ENCODE assay signal across 8 mouse cellular contexts in the genomic region with DNA sequence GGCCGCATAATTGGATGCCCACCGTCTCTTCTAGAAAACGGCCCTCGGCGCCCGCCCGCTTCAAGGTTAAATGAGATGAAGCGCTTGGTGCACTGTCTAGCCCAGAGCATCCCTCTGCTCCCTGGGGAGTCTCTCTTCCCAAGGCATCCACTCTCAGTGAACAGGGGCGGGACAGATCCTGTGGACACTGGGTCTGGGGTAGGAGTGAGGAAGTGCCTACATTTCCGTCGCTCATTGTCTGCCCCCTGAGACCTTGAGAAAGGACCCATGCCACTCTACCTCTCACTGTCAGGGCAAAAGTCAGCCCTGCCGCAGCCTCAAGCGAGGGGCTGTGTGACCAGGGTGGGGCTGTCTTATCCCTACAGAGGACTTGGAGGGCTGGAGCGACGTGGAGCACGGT. TPM values are rescaled to one million over a fixed set of nuclear protein-coding genes. Genes with fewer than 3 reads are reported as not detected.
DNase-seq lines count a peak whose midpoint lies in the region; ATAC-seq and TF ChIP-seq lines count a peak whose summit lies in the region.
"Had no signal": no experiment of that assay in that cellular context is flagged by ENCODE, and none has a peak within 500 bp of the region (broad histone marks: within the 10 kb centered on the region; RNA-seq: fewer than 3 reads in every experiment).

No protein-coding gene starts in this region.

- no peak for TF ChIP-seq EP300 in lung, postnatal 0 days (IDR thresholded peaks at IDR 0.05)

- 0 out of 2 replicates have a peak, but pooled peaks cover under 1% of the 10 kb centered on the region for H3K4me1 ChIP-seq in lung, postnatal 0 days (ENCODE audit: insufficient read depth, low read depth, low read length)
- H3K4me1 ChIP-seq in forebrain, embryonic 16.5 days (replicated peaks; ENCODE audit: control insufficient read depth, insufficient read depth, low read length) = peaks cover 31% of the 10 kb centered on the region
- H3K4me1 ChIP-seq in limb, embryonic 12.5 days (replicated peaks) = peaks cover 37% of the 10 kb centered on the region
- peaks cover 9% of the 10 kb centered on the region; the same call in 1 of the 2 replicates for H3K4me1 ChIP-seq in stomach, embryonic 16.5 days (ENCODE audit: control insufficient read depth, insufficient read depth, low read length)

- no peak for DNase-seq in lung, postnatal 0 days (ENCODE audit: low spot score)
- no peak for DNase-seq in lung, postnatal 4 days
- DNase-seq in cerebellum, postnatal 25 days = no peak
- DNase-seq in gastrocnemius, postnatal 10 days = no peak

- no peak overlapping the region for H3K9ac ChIP-seq in lung, postnatal 0 days (replicated peaks; ENCODE audit: low read depth)
- no peak overlapping the region for H3K9ac ChIP-seq in forebrain, embryonic 16.5 days (replicated peaks; ENCODE audit: low read depth, low read length)
- 0 out of 2 replicates have a peak overlapping the region, but pooled peaks have one; percentile 23 for H3K9ac ChIP-seq in limb, embryonic 12.5 days (replicated peaks)
- no peak overlapping the region for H3K9ac ChIP-seq in stomach, embryonic 16.5 days (ENCODE audit: low read length)

- H3K36me3 ChIP-seq in lung, postnatal 0 days (ENCODE audit: insufficient read depth, low read length) = no peaks in the 10 kb centered on the region
- H3K36me3 ChIP-seq in forebrain, embryonic 16.5 days (ENCODE audit: control insufficient read depth, insufficient read depth) = no peaks in the 10 kb centered on the region
- no peaks in the 10 kb centered on the region for H3K36me3 ChIP-seq in limb, embryonic 12.5 days
- H3K36me3 ChIP-seq in stomach, embryonic 16.5 days (ENCODE audit: control insufficient read depth, insufficient read depth, low read length) = no peaks in the 10 kb centered on the region

- 2% methylated on average over 16 of the region's 16 CpGs for WGBS in lung, postnatal 0 days
- 3% methylated on average over 16 of the region's 16 CpGs for WGBS in forebrain, embryonic 16.5 days
- under 1% methylated on average over 16 of the region's 16 CpGs for WGBS in limb, embryonic 12.5 days
- WGBS in stomach, embryonic 16.5 days = 2% methylated on average over 16 of the region's 16 CpGs

- no peak for TF ChIP-seq CTCF in lung, postnatal 0 days (IDR thresholded peaks at IDR 0.05)

- 0 out of 2 replicates have a peak overlapping the region, but pooled peaks have one; percentile 16 for H3K4me3 ChIP-seq in lung, postnatal 0 days (ENCODE audit: low read depth, low read length)
- H3K4me3 ChIP-seq in forebrain, embryonic 16.5 days (replicated peaks; ENCODE audit: low read length) = peak overlapping the region; percentile 33
- H3K4me3 ChIP-seq in limb, embryonic 12.5 days (replicated peaks) = peak overlapping the region; percentile 35; the same call in 1 of the 2 replicates
- H3K4me3 ChIP-seq in stomach, embryonic 16.5 days (replicated peaks; ENCODE audit: low read length) = peak overlapping the region; percentile 30
- H3K4me3 ChIP-seq: myocyte had no signal

- peak overlapping the region; percentile 49; the same call in 1 of the 2 replicates for H3K4me2 ChIP-seq in lung, postnatal 0 days (replicated peaks; ENCODE audit: low read depth, low read length)
- H3K4me2 ChIP-seq in forebrain, embryonic 16.5 days (ENCODE audit: low read length) = peak overlapping the region; percentile 60
- peak overlapping the region; percentile 65 for H3K4me2 ChIP-seq in limb, embryonic 12.5 days
- peak overlapping the region; percentile 54; the same call in 1 of the 2 replicates for H3K4me2 ChIP-seq in stomach, embryonic 16.5 days (ENCODE audit: low read depth, low read length)

- no peak overlapping the region for H3K27ac ChIP-seq in lung, postnatal 0 days (ENCODE audit: low read length)
- no peak overlapping the region for H3K27ac ChIP-seq in forebrain, embryonic 16.5 days (ENCODE audit: low read length)
- no peak overlapping the region for H3K27ac ChIP-seq in limb, embryonic 12.5 days
- no peak overlapping the region for H3K27ac ChIP-seq in stomach, embryonic 16.5 days (ENCODE audit: low read length)

- H3K27me3 ChIP-seq in lung, postnatal 0 days (replicated peaks; ENCODE audit: insufficient read depth, low read length) = peaks cover 54% of the 10 kb centered on the region
- peaks cover 40% of the 10 kb centered on the region for H3K27me3 ChIP-seq in forebrain, embryonic 16.5 days (replicated peaks; ENCODE audit: control insufficient read depth, insufficient read depth, low read length)
- peaks cover 92% of the 10 kb centered on the region for H3K27me3 ChIP-seq in limb, embryonic 12.5 days
- peaks cover 74% of the 10 kb centered on the region for H3K27me3 ChIP-seq in stomach, embryonic 16.5 days (ENCODE audit: control insufficient read depth, insufficient read depth, low read length)

- no peak for ATAC-seq in lung, postnatal 0 days
- no peak for ATAC-seq in forebrain, embryonic 16.5 days
- ATAC-seq in limb, embryonic 12.5 days (ENCODE audit: insufficient number of reproducible peaks, insufficient read depth, low FRiP score, low TSS enrichment, low read depth) = no peak
- ATAC-seq in stomach, embryonic 16.5 days (ENCODE audit: insufficient read depth, low FRiP score) = no peak

- no peaks in the 10 kb centered on the region for H3K9me3 ChIP-seq in lung, postnatal 0 days (ENCODE audit: low read length)
- H3K9me3 ChIP-seq in forebrain, embryonic 16.5 days (ENCODE audit: control insufficient read depth, low read length) = no peaks in the 10 kb centered on the region
- H3K9me3 ChIP-seq in limb, embryonic 12.5 days = no peaks in the 10 kb centered on the region
- no peaks in the 10 kb centered on the region for H3K9me3 ChIP-seq in stomach, embryonic 16.5 days (replicated peaks; ENCODE audit: control insufficient read depth, low read length)

RNA-seq across cellular contexts. Expression of a gene that starts 4.0 kb away (rescaled TPM):
- polyA plus RNA-seq in lung, postnatal 0 days (2015; fragmentation: Nextera tagmentation; extraction: Ambion mirVana) = 0.42 and 0.66 TPM in 2 replicates
- 4.3 and 4.7 TPM in 2 replicates for polyA plus RNA-seq in forebrain, embryonic 16.5 days (2015; fragmentation: Nextera tagmentation; extraction: Ambion mirVana)
- 2.5 and 3.3 TPM in 2 replicates for polyA plus RNA-seq in limb, embryonic 12.5 days (2016; fragmentation: Nextera tagmentation; extraction: Ambion mirVana)
- 0.29 and 0.58 TPM in 2 replicates for polyA plus RNA-seq in stomach, embryonic 16.5 days (2015; fragmentation: Nextera tagmentation; extraction: Ambion mirVana)
- under 1 TPM in 1 of 2 experiments, not detected in 1; 0.31 TPM for total RNA-seq in gastrocnemius, postnatal 10 days (2021)

RNA-seq across cellular contexts. Expression of a gene that starts 4.2 kb away (rescaled TPM):
- 7.1 and 8.4 TPM in 2 replicates for polyA plus RNA-seq in lung, postnatal 0 days (2015; fragmentation: Nextera tagmentation; extraction: Ambion mirVana)
- 60.3 and 67.1 TPM in 2 replicates for polyA plus RNA-seq in forebrain, embryonic 16.5 days (2015; fragmentation: Nextera tagmentation; extraction: Ambion mirVana)
- 17.5 and 18.7 TPM in 2 replicates for polyA plus RNA-seq in limb, embryonic 12.5 days (2016; fragmentation: Nextera tagmentation; extraction: Ambion mirVana)
- polyA plus RNA-seq in stomach, embryonic 16.5 days (2015; fragmentation: Nextera tagmentation; extraction: Ambion mirVana) = 6.5 and 7.5 TPM in 2 replicates
- total RNA-seq in gastrocnemius, postnatal 10 days (2021) = 1 to 10 TPM in 1 of 2 experiments, under 1 TPM in 1; 0.75 to 1.6 TPM

RNA-seq across cellular contexts. Expression of a gene that starts 12.5 kb away (rescaled TPM):
- polyA plus RNA-seq in lung, postnatal 0 days (2015; fragmentation: Nextera tagmentation; extraction: Ambion mirVana) = 53.1 and 58.5 TPM in 2 replicates
- 14.4 and 17.7 TPM in 2 replicates for polyA plus RNA-seq in forebrain, embryonic 16.5 days (2015; fragmentation: Nextera tagmentation; extraction: Ambion mirVana)
- polyA plus RNA-seq in limb, embryonic 12.5 days (2016; fragmentation: Nextera tagmentation; extraction: Ambion mirVana) = 11.8 and 11.9 TPM in 2 replicates
- 16.2 and 17.4 TPM in 2 replicates for polyA plus RNA-seq in stomach, embryonic 16.5 days (2015; fragmentation: Nextera tagmentation; extraction: Ambion mirVana)
- total RNA-seq in gastrocnemius, postnatal 10 days (2021) = 10 to 100 TPM; 21.3 to 22.8 TPM

RNA-seq across cellular contexts. Expression of a gene that starts 34.0 kb away (rescaled TPM):
- polyA plus RNA-seq in lung, postnatal 0 days (2015; fragmentation: Nextera tagmentation; extraction: Ambion mirVana) = 0.06 TPM in 2 replicates
- 22.7 and 23.5 TPM in 2 replicates for polyA plus RNA-seq in forebrain, embryonic 16.5 days (2015; fragmentation: Nextera tagmentation; extraction: Ambion mirVana)
- 1.8 and 1.9 TPM in 2 replicates for polyA plus RNA-seq in limb, embryonic 12.5 days (2016; fragmentation: Nextera tagmentation; extraction: Ambion mirVana)
- polyA plus RNA-seq in stomach, embryonic 16.5 days (2015; fragmentation: Nextera tagmentation; extraction: Ambion mirVana) = 0.04 and 0.06 TPM in 2 replicates
- total RNA-seq in gastrocnemius, postnatal 10 days (2021) = under 1 TPM; 0.16 to 0.23 TPM

RNA-seq across cellular contexts. Expression of a gene that starts 34.3 kb away (rescaled TPM):
- 35.2 and 35.7 TPM in 2 replicates for polyA plus RNA-seq in lung, postnatal 0 days (2015; fragmentation: Nextera tagmentation; extraction: Ambion mirVana)
- polyA plus RNA-seq in forebrain, embryonic 16.5 days (2015; fragmentation: Nextera tagmentation; extraction: Ambion mirVana) = 127 TPM in 2 replicates
- 104 and 107 TPM in 2 replicates for polyA plus RNA-seq in limb, embryonic 12.5 days (2016; fragmentation: Nextera tagmentation; extraction: Ambion mirVana)
- 35.1 and 36.1 TPM in 2 replicates for polyA plus RNA-seq in stomach, embryonic 16.5 days (2015; fragmentation: Nextera tagmentation; extraction: Ambion mirVana)
- 10 to 100 TPM; 11.9 to 14.3 TPM for total RNA-seq in gastrocnemius, postnatal 10 days (2021)
